Mouse (Mus musculus) lung, postnatal 0 days (tissue): ENCODE measurements around the gene Igll1. TPM values are rescaled to one million over a fixed set of nuclear protein-coding genes. Genes with fewer than 3 reads are reported as not detected.

Experiments used
- ATAC-seq: fragments of 200-750 bp; cut with Nextera tagmentation; 2 replicates; pipeline ENCODE4 v1.8.0; 2017; ENCODE audit warnings: moderate library complexity
- DNase-seq: peaks from one replicate; pipeline ENCODE4 v3.0.0-alpha.2; 2016; ENCODE audit warnings: low spot score
- H3K27ac ChIP-seq: fragments of 300-500 bp; sonication (generic); 2 replicates; pipeline ENCODE4 v1.5.1; 2014; ENCODE audit warnings: antibody characterized with exemption, mild to moderate bottlenecking, low read length, mixed read lengths
- H3K27me3 ChIP-seq: fragments of 300-500 bp; sonication (generic); replicated peaks from 2 replicates; pipeline ENCODE4 v1.6.1; 2014; ENCODE audit warnings: low read length, mixed read lengths; ENCODE audit not compliant: insufficient read depth
- H3K36me3 ChIP-seq: fragments of 300-500 bp; sonication (generic); 2 replicates; pipeline ENCODE4 v1.6.1; 2014; ENCODE audit warnings: low read length, mixed read lengths; ENCODE audit not compliant: insufficient read depth
- H3K4me1 ChIP-seq: fragments of 300-500 bp; sonication (generic); 2 replicates; pipeline ENCODE4 v1.6.1; 2014; ENCODE audit warnings: antibody characterized with exemption, low read depth, low read length, mixed read lengths; ENCODE audit not compliant: insufficient read depth
- H3K4me2 ChIP-seq: fragments of 300-500 bp; sonication (generic); replicated peaks from 2 replicates; pipeline ENCODE4 v1.6.1; 2014; ENCODE audit warnings: low read depth, mild to moderate bottlenecking, low read length, moderate library complexity, mixed read lengths
- H3K4me3 ChIP-seq: fragments of 300-500 bp; sonication (generic); 2 replicates; pipeline ENCODE4 v1.5.1; 2014; ENCODE audit warnings: low read depth, low read length
- H3K9ac ChIP-seq: fragments of 300-500 bp; sonication (generic); replicated peaks from 2 replicates; pipeline ENCODE4 v1.6.1; 2014; ENCODE audit warnings: low read depth, mild to moderate bottlenecking
- H3K9me3 ChIP-seq: fragments of 300-500 bp; sonication (generic); 2 replicates; pipeline ENCODE4 v1.6.1; 2016; ENCODE audit warnings: low read length, mixed read lengths
- CTCF ChIP-seq: IDR thresholded peaks from 2 replicates; pipeline ENCODE4 v1.5.1; 2016; ENCODE audit warnings: antibody characterized with exemption, mild to moderate bottlenecking
- EP300 ChIP-seq: IDR thresholded peaks from 2 replicates; pipeline ENCODE4 v1.6.1; 2016; ENCODE audit warnings: antibody characterized with exemption, mild to moderate bottlenecking, control low read depth
- WGBS: fragments of 180-500 bp; shearing (Covaris S2); extraction: QIAGEN DNeasy Blood & Tissue Kit; methylation state at CpG from one replicate; pipeline ENCODE4 v1.1.7; 2014; 5-methylcytosine and 5-hydroxymethylcytosine counted together
- polyA plus RNA-seq: library from polyadenylated mRNA; unstranded; fragments of >200 nt; fragmentation: Nextera tagmentation; extraction: Ambion mirVana; gene quantifications from 2 replicates; pipeline ENCODE4 v1.2.1, GENCODE M21; 2015

The Igll1 gene
- polyA plus RNA-seq, 1 experiment from 2014 or later, result 0.60 TPM

- peak within 1 kb of the TSS; percentile 70 for H3K4me2 ChIP-seq
- H3K9me3 ChIP-seq, result no peaks in the 10 kb centered on the region
- peak within 1 kb of the TSS; percentile 70 for H3K4me3 ChIP-seq
- H3K27ac ChIP-seq, result peak within 1 kb of the TSS; percentile 95
- H3K36me3 ChIP-seq, result peaks cover 2% of the 10 kb centered on the region; the same call in 1 of the 2 replicates
- ATAC-seq, result peak; percentile 96
- no peaks in the 10 kb centered on the region for H3K27me3 ChIP-seq
- peak within 1 kb of the TSS; percentile 83 for H3K9ac ChIP-seq
- TF ChIP-seq CTCF, result peak; percentile 55
- TF ChIP-seq EP300, result no peak; the same call in 1 of the 2 replicates
- under 1% methylated on average over 43 of the region's 49 CpGs for WGBS
- H3K4me1 ChIP-seq, result peaks cover 8% of the 10 kb centered on the region; the same call in 1 of the 2 replicates
- peak; percentile 97 for DNase-seq
Measured at GRCm38 (mm10) chr16:16870617-16871331, 7.0 kb upstream of the Igll1 start, which contains the start of the genes Top3b and Vpreb1. Gene Top3b, plus strand, starts transcription at chr16:16870736. Gene Vpreb1, minus strand, starts transcription at chr16:16870843.

GRCm38 (mm10) chr16:16870241-16870616 is 6.4 kb upstream of the Igll1 start:
- Histone ChIP-seq H3K36me3 (no peaks in the 10 kb centered on the region), H3K9me3 (no peaks in the 10 kb centered on the region), H3K27me3 (no peaks in the 10 kb centered on the region), H3K4me2 (peak overlapping the region; percentile 70), H3K9ac (no peak overlapping the region), H3K27ac (peak overlapping the region; percentile 95; the same call in 1 of the 2 replicates), H3K4me3 (peak overlapping the region; percentile 70), H3K4me1 (peaks cover 8% of the 10 kb centered on the region; the same call in 1 of the 2 replicates)
- peak; percentile 2; the same call in 1 of the 2 replicates for ATAC-seq
- TF ChIP-seq EP300, result 0 out of 2 replicates have a peak, but pooled peaks have one; percentile 8
- TF ChIP-seq CTCF, result no peak
- DNase-seq, result no peak
- WGBS, result 34% methylated on average over 7 of the region's 7 CpGs

GRCm38 (mm10) chr16:16865696-16866561 is 2.1 kb upstream of the Igll1 start:
- Histone ChIP-seq H3K36me3 (no peaks in the 10 kb centered on the region), H3K4me3 (no peak overlapping the region), H3K9me3 (no peaks in the 10 kb centered on the region), H3K9ac (no peak overlapping the region), H3K4me1 (no peaks in the 10 kb centered on the region), H3K4me2 (no peak overlapping the region), H3K27me3 (no peaks in the 10 kb centered on the region), H3K27ac (peak overlapping the region; percentile 63)
- DNase-seq, result peak; percentile 71
- TF ChIP-seq EP300 (peak; percentile 49; the same call in 1 of the 2 replicates), CTCF (no peak)
- 23% methylated on average over 4 of the region's 5 CpGs for WGBS
- ATAC-seq, result peak; percentile 58

GRCm38 (mm10) chr16:16865217-16865616 is 1.4 kb upstream of the Igll1 start:
- ATAC-seq (no peak), DNase-seq (no peak)
- TF ChIP-seq CTCF, result no peak
- no peak for TF ChIP-seq EP300
- no peaks in the 10 kb centered on the region for H3K36me3 ChIP-seq
- H3K4me2 ChIP-seq, result no peak overlapping the region
- peak overlapping the region; percentile 63 for H3K27ac ChIP-seq
- H3K9ac ChIP-seq, result no peak overlapping the region
- no peaks in the 10 kb centered on the region for H3K9me3 ChIP-seq
- H3K4me1 ChIP-seq, result no peaks in the 10 kb centered on the region
- no peaks in the 10 kb centered on the region for H3K27me3 ChIP-seq
- H3K4me3 ChIP-seq, result no peak overlapping the region

GRCm38 (mm10) chr16:16862288-16862687 is 1.5 kb downstream of the Igll1 start:
- Histone ChIP-seq H3K4me3 (no peak overlapping the region), H3K4me2 (no peak overlapping the region), H3K9me3 (no peaks in the 10 kb centered on the region), H3K9ac (no peak overlapping the region), H3K27me3 (no peaks in the 10 kb centered on the region), H3K36me3 (no peaks in the 10 kb centered on the region), H3K4me1 (no peaks in the 10 kb centered on the region), H3K27ac (no peak overlapping the region)
- 60% methylated on average over 3 of the region's 3 CpGs for WGBS
- ATAC-seq, result no peak
- TF ChIP-seq CTCF, result no peak
- DNase-seq, result no peak
